Mouse (Mus musculus) heart, postnatal 0 days (tissue): ENCODE data around the gene Ly6g6c.

Experiments
- CTCF ChIP-seq: IDR thresholded peaks from 2 replicates; pipeline ENCODE4 v1.5.1; 2016; ENCODE audit warnings: antibody characterized with exemption, control low read depth, low read depth
- EP300 ChIP-seq: IDR thresholded peaks from 2 replicates; pipeline ENCODE4 v1.6.1; 2016; ENCODE audit warnings: antibody characterized with exemption, low read depth

DNA sequence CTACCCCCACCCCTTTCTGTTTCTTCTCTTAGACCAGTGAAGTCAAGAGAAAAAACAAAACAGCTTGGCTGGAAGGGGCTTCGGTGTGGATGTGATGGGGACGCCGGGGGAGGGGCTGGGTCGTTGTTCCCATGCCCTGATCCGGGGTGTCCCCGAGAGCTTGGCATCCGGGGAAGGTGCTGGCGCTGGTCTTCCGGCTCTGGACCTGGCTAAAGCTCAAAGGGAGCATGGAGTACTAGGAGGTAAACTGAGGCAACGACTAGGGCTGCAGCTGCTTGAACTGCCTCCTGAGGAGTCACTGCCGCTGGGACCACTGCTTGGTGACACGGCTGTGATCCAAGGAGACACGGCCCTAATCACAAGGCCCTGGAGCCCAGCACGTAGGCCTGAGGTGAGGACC is 5.1 kb upstream of the Ly6g6c start:
- TF ChIP-seq CTCF (no peak), EP300 (no peak)
